Mouse (Mus musculus) Patski (cell line): ENCODE data around the gene Vmn1r233. TPM values are rescaled to one million over a fixed set of nuclear protein-coding genes. Genes with fewer than 3 reads are reported as not detected.

Experiments used
- ATAC-seq: fragments of 100-300 bp; one replicate; pipeline ENCODE4 v1.8.0; 2021
- CTCF ChIA-PET: fragments of 350-600 bp; sonication (Branson Sonifier 250); formaldehyde crosslinking; loops from one replicate; lab custom pipeline; 2022; ENCODE audit warnings: inconsistent platforms; lab: Charles Lee
- POLR2A ChIA-PET: fragments of 350-600 bp; sonication (Branson Sonifier 250); formaldehyde crosslinking; loops from one replicate; lab custom pipeline; 2022; ENCODE audit warnings: antibody characterized with exemption, inconsistent platforms; lab: Charles Lee
- DNase-seq: peaks from one replicate; pipeline ENCODE4 v3.0.0-alpha.2; 2011; ENCODE audit warnings: low read depth, low spot score
- H3K27me3 ChIP-seq: fragments of 371-371 bp; one replicate; pipeline ENCODE4 v1.5.1; 2021
- CTCF ChIP-seq: fragments of 100-300 bp; IDR thresholded peaks from one replicate; pipeline ENCODE4 v1.5.1; 2021
- in situ Hi-C: fragments of 300-500 bp; cut with MboI; formaldehyde crosslinking; loops from 3 replicates; pipeline ENCODE4 v1.11.1; 2018; ENCODE audit warnings: low pct_unique_long_range_greater_than_20kb, mixed read lengths
- polyA plus RNA-seq: library from polyadenylated mRNA; unstranded; gene quantifications from one replicate; pipeline ENCODE4 v1.2.3, GENCODE M21; 2021

The Vmn1r233 gene
- polyA plus RNA-seq, 1 experiment from 2014 or later: not detected

DNA sequence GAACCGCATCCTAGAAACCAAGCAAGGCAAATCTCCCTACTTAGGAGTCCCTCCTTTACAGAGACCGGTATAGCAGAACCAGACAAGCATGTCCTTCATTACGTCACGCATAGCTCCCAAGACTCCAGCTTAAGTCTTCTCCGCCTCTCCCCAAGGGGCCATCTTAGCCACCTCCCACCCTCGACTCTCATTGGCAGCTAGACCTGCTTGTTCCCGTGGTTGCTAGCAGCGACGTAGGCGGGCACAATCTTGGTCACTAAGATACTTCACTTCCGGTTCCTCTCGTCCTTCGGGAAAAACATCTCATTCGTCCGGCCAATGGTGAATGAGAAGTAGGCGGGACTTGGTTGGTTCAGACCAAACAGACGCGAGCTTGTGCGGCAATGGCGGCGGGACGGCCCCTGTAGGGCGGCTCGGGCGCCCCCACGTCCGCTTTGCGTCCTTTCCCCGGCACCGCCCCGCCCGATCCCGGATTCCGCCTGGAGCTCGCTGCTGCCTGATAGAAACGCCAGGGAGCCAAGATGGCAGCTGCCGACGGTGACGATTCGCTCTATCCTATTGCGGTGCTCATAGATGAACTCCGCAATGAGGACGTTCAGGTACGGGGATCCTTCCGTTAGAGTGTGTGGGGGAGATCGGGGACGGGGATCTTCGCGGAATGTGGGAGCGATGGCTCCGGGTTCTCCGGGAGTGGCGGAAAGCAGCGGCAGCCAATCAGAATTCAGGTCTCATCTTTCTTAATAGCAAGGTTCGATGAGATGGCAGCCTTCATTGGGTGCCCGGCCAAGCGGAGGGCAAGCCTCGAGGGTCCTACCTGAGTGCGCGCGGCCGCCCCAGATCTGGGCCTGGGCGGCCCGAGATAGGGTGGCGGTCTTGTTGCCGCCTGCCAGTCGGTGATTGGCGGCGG is 51.0 kb downstream of the Vmn1r233 start, which contains the start of gene Ppp2r1a:
TSS of gene Ppp2r1a (plus strand) at position 327 of the 907 bp plus-strand sequence.
- peak; percentile 98 for DNase-seq
- ChIA-PET CTCF (no interaction called here), POLR2A (interaction anchor here (0.6 to 1.7 kb wide), 3 partner anchors 9 to 70 kb away, joined by 3 to 4 read pairs (median 3); partner anchors contain the start of gene Zfp160)
- no peak for TF ChIP-seq CTCF
- ATAC-seq: peak; percentile 98
- in situ Hi-C loops: no loop called here
- no peaks in the 10 kb centered on the region for H3K27me3 ChIP-seq

DNA sequence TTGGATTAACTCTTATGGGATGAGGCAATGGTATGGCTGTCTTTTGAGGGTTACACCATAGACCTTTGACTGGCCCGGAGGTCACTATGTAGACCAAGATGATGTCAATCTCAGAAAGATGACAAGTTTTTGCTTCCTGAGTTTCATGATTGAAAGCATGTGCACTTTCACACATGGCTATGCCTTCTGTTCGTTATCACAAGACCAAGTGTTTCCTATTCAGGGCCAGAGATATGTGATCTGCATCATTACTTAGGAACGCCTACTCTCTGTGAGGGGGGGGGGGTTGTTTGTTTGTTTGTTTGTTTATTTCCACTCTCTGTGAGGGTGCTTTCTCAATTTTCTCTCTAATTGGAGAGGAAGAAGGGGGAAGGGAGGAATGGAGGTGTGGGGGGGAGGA is 52.0 kb downstream of the Vmn1r233 start:
- ChIA-PET CTCF (no interaction called here), POLR2A (interaction anchor here (1.6 kb wide), 1 partner anchor 65 kb away, joined by 3 read pairs; the partner anchor contains the start of gene Zfp160)
- in situ Hi-C loops: no loop called here
- no peak for DNase-seq
- H3K27me3 ChIP-seq: peaks cover 5% of the 10 kb centered on the region
- ATAC-seq: no peak
- no peak for TF ChIP-seq CTCF

Other genes starting within 250 kb of the Vmn1r233 start
- not detected for gene Vmn1r228, start 210.3 kb downstream of the Vmn1r233 start, polyA plus RNA-seq
- not detected for gene Vmn1r229, start 184.9 kb downstream of the Vmn1r233 start, polyA plus RNA-seq
- not detected for gene Vmn1r230, start 156.0 kb downstream of the Vmn1r233 start, polyA plus RNA-seq
- not detected for gene Vmn1r231, start 91.4 kb downstream of the Vmn1r233 start, polyA plus RNA-seq
- not detected for gene Vmn1r232, start 76.8 kb downstream of the Vmn1r233 start, polyA plus RNA-seq
- gene Ppp2r1a, start 51.2 kb downstream of the Vmn1r233 start, polyA plus RNA-seq: 347 TPM
- 22.2 TPM for gene Zfp160, start 12.4 kb upstream of the Vmn1r233 start, polyA plus RNA-seq
- gene Vmn1r234, start 229.6 kb upstream of the Vmn1r233 start, polyA plus RNA-seq: not detected